27 mouse cellular contexts compared by ENCODE assay signal in genomic region chr13:26532761-26533160, GRCm38 (mm10).
DNase-seq lines count a peak whose midpoint lies in the region; ATAC-seq lines count a peak whose summit lies in the region.
"Had no signal": no experiment of that assay in that cellular context is flagged by ENCODE, and none has a peak within 500 bp of the region (broad histone marks: within the 10 kb centered on the region; RNA-seq: fewer than 3 reads in every experiment).

No protein-coding gene starts in this region.

- H3K9me3 ChIP-seq in embryonic facial prominence, embryonic 14.5 days (ENCODE audit: control insufficient read depth, low read length) = no peaks in the 10 kb centered on the region
- H3K9me3 ChIP-seq in embryonic facial prominence, embryonic 10.5 days = no peaks in the 10 kb centered on the region
- H3K9me3 ChIP-seq in forebrain, embryonic 15.5 days = no peaks in the 10 kb centered on the region
- no peaks in the 10 kb centered on the region for H3K9me3 ChIP-seq in forebrain, embryonic 12.5 days
- H3K9me3 ChIP-seq in forebrain, embryonic 16.5 days (ENCODE audit: control insufficient read depth, low read length) = no peaks in the 10 kb centered on the region
- H3K9me3 ChIP-seq: embryonic facial prominence, embryonic 15.5 days; heart, embryonic 10.5 days; heart, embryonic 13.5 days had no signal

- H3K4me1 ChIP-seq in embryonic facial prominence, embryonic 14.5 days (ENCODE audit: control insufficient read depth, insufficient read depth, low read length) = no peaks in the 10 kb centered on the region
- no peaks in the 10 kb centered on the region for H3K4me1 ChIP-seq in embryonic facial prominence, embryonic 10.5 days
- H3K4me1 ChIP-seq in forebrain, embryonic 15.5 days = no peaks in the 10 kb centered on the region
- H3K4me1 ChIP-seq in forebrain, embryonic 12.5 days = no peaks in the 10 kb centered on the region
- no peaks in the 10 kb centered on the region for H3K4me1 ChIP-seq in forebrain, embryonic 16.5 days (replicated peaks; ENCODE audit: control insufficient read depth, insufficient read depth, low read length)
- H3K4me1 ChIP-seq: embryonic facial prominence, embryonic 15.5 days; heart, embryonic 10.5 days; heart, embryonic 13.5 days had no signal

- no peak overlapping the region for H3K27ac ChIP-seq in embryonic facial prominence, embryonic 14.5 days (replicated peaks; ENCODE audit: low read depth, low read length)
- H3K27ac ChIP-seq in embryonic facial prominence, embryonic 10.5 days (replicated peaks) = no peak overlapping the region
- H3K27ac ChIP-seq in forebrain, embryonic 15.5 days (replicated peaks) = no peak overlapping the region
- no peak overlapping the region for H3K27ac ChIP-seq in forebrain, embryonic 12.5 days
- no peak overlapping the region for H3K27ac ChIP-seq in forebrain, embryonic 16.5 days (ENCODE audit: low read length)
- H3K27ac ChIP-seq: embryonic facial prominence, embryonic 15.5 days; heart, adult 2 months; heart, embryonic 10.5 days; heart, embryonic 13.5 days; hindbrain, embryonic 14.5 days; hindbrain, postnatal 0 days had no signal

- no peak overlapping the region for H3K4me3 ChIP-seq in embryonic facial prominence, embryonic 14.5 days (ENCODE audit: low read depth, low read length)
- H3K4me3 ChIP-seq in embryonic facial prominence, embryonic 10.5 days = no peak overlapping the region
- H3K4me3 ChIP-seq in forebrain, embryonic 15.5 days = no peak overlapping the region
- no peak overlapping the region for H3K4me3 ChIP-seq in forebrain, embryonic 12.5 days (replicated peaks)
- H3K4me3 ChIP-seq in forebrain, embryonic 16.5 days (replicated peaks; ENCODE audit: low read length) = no peak overlapping the region
- H3K4me3 ChIP-seq: embryonic facial prominence, embryonic 15.5 days; heart, adult 2 months; heart, embryonic 10.5 days; heart, embryonic 13.5 days had no signal

- ATAC-seq in embryonic facial prominence, embryonic 14.5 days (ENCODE audit: low read depth) = no peak
- peak; percentile 46; the same call in 1 of the 2 replicates for ATAC-seq in forebrain, embryonic 15.5 days (replicated peaks)
- no peak for ATAC-seq in forebrain, embryonic 12.5 days (ENCODE audit: low FRiP score)
- ATAC-seq in forebrain, embryonic 16.5 days = peak; percentile 74
- ATAC-seq: hindbrain, postnatal 0 days; inflammation-experienced regulatory T-cells, adult 6 months; intestine, embryonic 16.5 days; Patski had no signal

- no peaks in the 10 kb centered on the region for H3K36me3 ChIP-seq in embryonic facial prominence, embryonic 14.5 days (ENCODE audit: control insufficient read depth, insufficient read depth, low read length)
- H3K36me3 ChIP-seq in embryonic facial prominence, embryonic 10.5 days (replicated peaks) = no peaks in the 10 kb centered on the region
- H3K36me3 ChIP-seq in forebrain, embryonic 15.5 days = no peaks in the 10 kb centered on the region
- H3K36me3 ChIP-seq in forebrain, embryonic 12.5 days (replicated peaks) = no peaks in the 10 kb centered on the region
- no peaks in the 10 kb centered on the region for H3K36me3 ChIP-seq in forebrain, embryonic 16.5 days (ENCODE audit: control insufficient read depth, insufficient read depth)
- H3K36me3 ChIP-seq: embryonic facial prominence, embryonic 15.5 days; heart, embryonic 10.5 days; heart, embryonic 13.5 days had no signal

- no peak overlapping the region for H3K4me2 ChIP-seq in embryonic facial prominence, embryonic 14.5 days (ENCODE audit: low read depth, low read length)
- H3K4me2 ChIP-seq in forebrain, embryonic 15.5 days (replicated peaks) = no peak overlapping the region
- no peak overlapping the region for H3K4me2 ChIP-seq in forebrain, embryonic 12.5 days
- H3K4me2 ChIP-seq in forebrain, embryonic 16.5 days (ENCODE audit: low read length) = no peak overlapping the region
- H3K4me2 ChIP-seq: embryonic facial prominence, embryonic 15.5 days; heart, embryonic 13.5 days; hindbrain, embryonic 14.5 days had no signal

- H3K9ac ChIP-seq in embryonic facial prominence, embryonic 14.5 days (ENCODE audit: low read depth, low read length) = no peak overlapping the region
- no peak overlapping the region for H3K9ac ChIP-seq in forebrain, embryonic 15.5 days (replicated peaks)
- H3K9ac ChIP-seq in forebrain, embryonic 12.5 days = no peak overlapping the region
- no peak overlapping the region for H3K9ac ChIP-seq in forebrain, embryonic 16.5 days (replicated peaks; ENCODE audit: low read depth, low read length)
- H3K9ac ChIP-seq: embryonic facial prominence, embryonic 15.5 days; heart, embryonic 13.5 days; hindbrain, embryonic 14.5 days had no signal

- no peaks in the 10 kb centered on the region for H3K27me3 ChIP-seq in embryonic facial prominence, embryonic 14.5 days (replicated peaks; ENCODE audit: control insufficient read depth, insufficient read depth, low read length)
- H3K27me3 ChIP-seq in embryonic facial prominence, embryonic 10.5 days (replicated peaks; ENCODE audit: low read depth, poor library complexity, severe bottlenecking) = no peaks in the 10 kb centered on the region
- no peaks in the 10 kb centered on the region for H3K27me3 ChIP-seq in forebrain, embryonic 15.5 days
- H3K27me3 ChIP-seq in forebrain, embryonic 12.5 days = no peaks in the 10 kb centered on the region
- no peaks in the 10 kb centered on the region for H3K27me3 ChIP-seq in forebrain, embryonic 16.5 days (replicated peaks; ENCODE audit: control insufficient read depth, insufficient read depth, low read length)
- H3K27me3 ChIP-seq: embryonic facial prominence, embryonic 15.5 days; heart, embryonic 13.5 days; Patski had no signal

- peak; percentile 33 for DNase-seq in embryonic facial prominence, embryonic 14.5 days (ENCODE audit: low spot score)
- no peak for DNase-seq in embryonic facial prominence, embryonic 10.5 days (ENCODE audit: low spot score)
- no peak for DNase-seq in testis, postnatal 10 days (ENCODE audit: low spot score)
- DNase-seq: adrenal gland, postnatal 10 days; adrenal gland, postnatal 36 days; cerebellum, adult 11 months; cerebellum, adult 8-10 months; cerebellum, postnatal 10 days; cerebellum, postnatal 36 days; embryo, embryonic 11 days; gastrocnemius, postnatal 10 days; gastrocnemius, postnatal 36 days; heart, adult 2 months; heart, postnatal 14 days; heart, postnatal 4 days; kidney, adult 18-20 months had no signal

Comparison
In these comparisons a context has a peak if more than half of its experiments do, and no peak if none do; other contexts are left out.
1. ATAC-seq: peak in forebrain, embryonic 15.5 days (single experiment) and forebrain, embryonic 16.5 days (single experiment); none in embryonic facial prominence, embryonic 14.5 days (single experiment) and forebrain, embryonic 12.5 days (single experiment).